Mouse (Mus musculus): ENCODE data around the gene Gm49405. TPM values are rescaled to one million over a fixed set of nuclear protein-coding genes. Genes with fewer than 3 reads are reported as not detected.
A peak's percentile ranks its signal among the peaks of the same experiment; 100 is the strongest.
"Not testable (repeated sequence)": the region's sequence is repeated elsewhere in the genome, so short reads cannot be mapped to it uniquely, and the experiment has no call there.

Gm49405 gene
- polyA plus RNA-seq, 1 experiment from 2014 or later, result 1.1 TPM

- H3K27me3 ChIP-seq (replicated peaks; ENCODE audit: insufficient read depth, low read length), result no peaks in the 10 kb centered on the region
- H3K4me1 ChIP-seq (ENCODE audit: insufficient read depth, low read depth, low read length), result no peaks in the 10 kb centered on the region
- DNase-seq (ENCODE audit: low spot score), result no peak
- no peaks in the 10 kb centered on the region for H3K36me3 ChIP-seq (ENCODE audit: insufficient read depth, low read length)
- no peaks in the 10 kb centered on the region for H3K9me3 ChIP-seq (ENCODE audit: low read length)
- H3K4me3 ChIP-seq (ENCODE audit: low read depth, low read length), result no peak overlapping the region
- WGBS, result 67% methylated on average over 12 of the region's 12 CpGs
- no peak for ATAC-seq
- no peak overlapping the region for H3K27ac ChIP-seq (ENCODE audit: low read length)
- no peak overlapping the region for H3K9ac ChIP-seq (replicated peaks; ENCODE audit: low read depth)
- no peak overlapping the region for H3K4me2 ChIP-seq (replicated peaks; ENCODE audit: low read depth, low read length)
- TF ChIP-seq EP300 (IDR thresholded peaks at IDR 0.05) (no peak), CTCF (IDR thresholded peaks at IDR 0.05) (no peak)
Observed at GRCm38 (mm10) chr19:4036327-4037045, 36.1 kb downstream of the Gm49405 start.

GRCm38 (mm10) chr19:4037154-4037787 is 36.8 kb downstream of the Gm49405 start:
- ATAC-seq, result peak; percentile 28; the same call in 1 of the 2 replicates
- H3K4me2 ChIP-seq (replicated peaks; ENCODE audit: low read depth, low read length), result peak overlapping the region; percentile 80
- H3K27ac ChIP-seq (ENCODE audit: low read length), result peak overlapping the region; percentile 64
- peak overlapping the region; percentile 58 for H3K4me3 ChIP-seq (ENCODE audit: low read depth, low read length)
- H3K9me3 ChIP-seq (ENCODE audit: low read length); H3K36me3 ChIP-seq (ENCODE audit: insufficient read depth, low read length); H3K27me3 ChIP-seq (replicated peaks; ENCODE audit: insufficient read depth, low read length); DNase-seq (ENCODE audit: low spot score); H3K4me1 ChIP-seq (ENCODE audit: insufficient read depth, low read depth, low read length): not testable (repeated sequence)
- 18% methylated on average over 7 of the region's 8 CpGs for WGBS
- H3K9ac ChIP-seq (replicated peaks; ENCODE audit: low read depth), result peak overlapping the region; percentile 51

- DNase-seq (ENCODE audit: low spot score) (peak; percentile 93), ATAC-seq (peak; percentile 94)
- H3K36me3 ChIP-seq (ENCODE audit: insufficient read depth, low read length), result no peaks in the 10 kb centered on the region
- peak within 1 kb of the TSS; percentile 64 for H3K27ac ChIP-seq (ENCODE audit: low read length)
- H3K27me3 ChIP-seq (replicated peaks; ENCODE audit: insufficient read depth, low read length), result no peaks in the 10 kb centered on the region
- peak within 1 kb of the TSS; percentile 80 for H3K4me2 ChIP-seq (replicated peaks; ENCODE audit: low read depth, low read length)
- no peaks in the 10 kb centered on the region for H3K9me3 ChIP-seq (ENCODE audit: low read length)
- H3K4me1 ChIP-seq (ENCODE audit: insufficient read depth, low read depth, low read length), result no peaks in the 10 kb centered on the region
- TF ChIP-seq CTCF (IDR thresholded peaks at IDR 0.05) (peak; percentile 57), EP300 (IDR thresholded peaks at IDR 0.05) (no peak)
- H3K4me3 ChIP-seq (ENCODE audit: low read depth, low read length), result peak within 1 kb of the TSS; percentile 58
- under 1% methylated on average over 26 of the region's 26 CpGs for WGBS
- H3K9ac ChIP-seq (replicated peaks; ENCODE audit: low read depth), result peak within 1 kb of the TSS; percentile 51
Observed at GRCm38 (mm10) chr19:4037788-4038232, 37.4 kb downstream of the Gm49405 start, which contains the start of gene Gstp1. TSS of gene Gstp1 (minus strand) at chr19:4037985.

GRCm38 (mm10) chr19:4040941-4041340 is 40.5 kb downstream of the Gm49405 start:
- WGBS, result 84% methylated on average over 5 of the region's 5 CpGs
- not testable (repeated sequence) for H3K27me3 ChIP-seq (replicated peaks; ENCODE audit: insufficient read depth, low read length); ATAC-seq; H3K4me2 ChIP-seq (replicated peaks; ENCODE audit: low read depth, low read length); H3K9me3 ChIP-seq (ENCODE audit: low read length); H3K9ac ChIP-seq (replicated peaks; ENCODE audit: low read depth); H3K36me3 ChIP-seq (ENCODE audit: insufficient read depth, low read length); H3K4me1 ChIP-seq (ENCODE audit: insufficient read depth, low read depth, low read length); H3K4me3 ChIP-seq (ENCODE audit: low read depth, low read length); DNase-seq (ENCODE audit: low spot score); H3K27ac ChIP-seq (ENCODE audit: low read length)

- H3K27ac ChIP-seq (ENCODE audit: low read length); H3K27me3 ChIP-seq (replicated peaks; ENCODE audit: insufficient read depth, low read length); H3K4me2 ChIP-seq (replicated peaks; ENCODE audit: low read depth, low read length); ATAC-seq; H3K9me3 ChIP-seq (ENCODE audit: low read length); H3K4me3 ChIP-seq (ENCODE audit: low read depth, low read length); H3K4me1 ChIP-seq (ENCODE audit: insufficient read depth, low read depth, low read length); DNase-seq (ENCODE audit: low spot score); H3K36me3 ChIP-seq (ENCODE audit: insufficient read depth, low read length); H3K9ac ChIP-seq (replicated peaks; ENCODE audit: low read depth): not testable (repeated sequence)
- 85% methylated on average over 3 of the region's 4 CpGs for WGBS
Observed at GRCm38 (mm10) chr19:4041500-4041899, 41.1 kb downstream of the Gm49405 start.

GRCm38 (mm10) chr19:4042124-4042523 is 41.7 kb downstream of the Gm49405 start:
- ATAC-seq, result peak; percentile 13
- H3K4me2 ChIP-seq (replicated peaks; ENCODE audit: low read depth, low read length), result no peak overlapping the region

GRCm38 (mm10) chr19:4044109-4044508 is 43.7 kb downstream of the Gm49405 start:
- not testable (repeated sequence) for H3K9me3 ChIP-seq (ENCODE audit: low read length); H3K9ac ChIP-seq (replicated peaks; ENCODE audit: low read depth); H3K4me3 ChIP-seq (ENCODE audit: low read depth, low read length); DNase-seq (ENCODE audit: low spot score); H3K36me3 ChIP-seq (ENCODE audit: insufficient read depth, low read length); H3K4me1 ChIP-seq (ENCODE audit: insufficient read depth, low read depth, low read length); ATAC-seq; H3K4me2 ChIP-seq (replicated peaks; ENCODE audit: low read depth, low read length); H3K27ac ChIP-seq (ENCODE audit: low read length); H3K27me3 ChIP-seq (replicated peaks; ENCODE audit: insufficient read depth, low read length)
- 79% methylated on average over 5 of the region's 5 CpGs for WGBS

More at GRCm38 (mm10) chr19:4042124-4042523, 41.7 kb downstream of the Gm49405 start:
- DNase-seq (ENCODE audit: low spot score), result peak; percentile 39
- H3K9ac ChIP-seq (replicated peaks; ENCODE audit: low read depth), result no peak overlapping the region
- 60% methylated on average over 14 of the region's 14 CpGs for WGBS
- no peaks in the 10 kb centered on the region for H3K27me3 ChIP-seq (replicated peaks; ENCODE audit: insufficient read depth, low read length)
- no peak overlapping the region for H3K27ac ChIP-seq (ENCODE audit: low read length)
- H3K4me3 ChIP-seq (ENCODE audit: low read depth, low read length), result no peak overlapping the region
- no peaks in the 10 kb centered on the region for H3K36me3 ChIP-seq (ENCODE audit: insufficient read depth, low read length)
- H3K9me3 ChIP-seq (ENCODE audit: low read length), result no peaks in the 10 kb centered on the region
- peaks cover 4% of the 10 kb centered on the region; the same call in 1 of the 2 replicates for H3K4me1 ChIP-seq (ENCODE audit: insufficient read depth, low read depth, low read length)
- TF ChIP-seq CTCF (IDR thresholded peaks at IDR 0.05) (no peak), EP300 (IDR thresholded peaks at IDR 0.05) (no peak)
